Mouse (Mus musculus) intestine, embryonic 14.5 days (tissue): ENCODE data around the gene Mypop. TPM values are rescaled to one million over a fixed set of nuclear protein-coding genes. Genes with fewer than 3 reads are reported as not detected.

Experiments used
- ATAC-seq: fragments of 200-750 bp; cut with Nextera tagmentation; replicated peaks from 2 replicates; pipeline ENCODE4 v1.8.0; 2017; ENCODE audit warnings: low read depth, moderate number of reproducible peaks, moderate TSS enrichment, moderate library complexity; ENCODE audit not compliant: low FRiP score, low TSS enrichment
- DNase-seq: peaks from one replicate; pipeline ENCODE4 v3.0.0-alpha.2; 2018; ENCODE audit warnings: low spot score
- H3K27ac ChIP-seq: fragments of 300-500 bp; sonication (generic); 2 replicates; pipeline ENCODE4 v1.5.1; 2014; ENCODE audit warnings: low read depth, mild to moderate bottlenecking, control low read depth
- H3K27me3 ChIP-seq: fragments of 300-500 bp; sonication (generic); replicated peaks from 2 replicates; pipeline ENCODE4 v1.6.1; 2014; ENCODE audit warnings: low read length, control low read depth; ENCODE audit not compliant: control insufficient read depth, insufficient read depth
- H3K36me3 ChIP-seq: fragments of 300-500 bp; sonication (generic); 2 replicates; pipeline ENCODE4 v1.6.1; 2014; ENCODE audit warnings: low read length, control low read depth; ENCODE audit not compliant: control insufficient read depth, insufficient read depth
- H3K4me1 ChIP-seq: fragments of 300-500 bp; sonication (generic); replicated peaks from 2 replicates; pipeline ENCODE4 v1.6.1; 2014; ENCODE audit warnings: low read length, control low read depth, mixed read lengths; ENCODE audit not compliant: control insufficient read depth, insufficient read depth
- H3K4me2 ChIP-seq: fragments of 300-500 bp; sonication (generic); 2 replicates; pipeline ENCODE4 v1.6.1; 2014; ENCODE audit warnings: low read length
- H3K4me3 ChIP-seq: fragments of 300-500 bp; sonication (generic); 2 replicates; pipeline ENCODE4 v1.5.1; 2014; ENCODE audit warnings: low read depth, low read length, control low read depth, mixed read lengths
- H3K9ac ChIP-seq: fragments of 300-500 bp; sonication (generic); 2 replicates; pipeline ENCODE4 v1.6.1; 2014; ENCODE audit warnings: mild to moderate bottlenecking, low read length
- H3K9me3 ChIP-seq: fragments of 300-500 bp; sonication (generic); 2 replicates; pipeline ENCODE4 v1.6.1; 2016; ENCODE audit warnings: low read length, control low read depth; ENCODE audit not compliant: control insufficient read depth
- WGBS: fragments of 180-500 bp; shearing (Covaris S2); extraction: QIAGEN DNeasy Blood & Tissue Kit; methylation state at CpG from one replicate; pipeline ENCODE4 v1.1.7; 2014; 5-methylcytosine and 5-hydroxymethylcytosine counted together
- polyA plus RNA-seq: library from polyadenylated mRNA; unstranded; fragments of >200 nt; fragmentation: Nextera tagmentation; extraction: Ambion mirVana; gene quantifications from 2 replicates; pipeline ENCODE4 v1.2.1, GENCODE M21; 2014

Gene Mypop
- polyA plus RNA-seq, 1 experiment from 2014 or later: 3.2 TPM

GRCm38 (mm10) chr7:19000421-19000820 lies 9.4 kb downstream of the Mypop start:
- H3K4me2 ChIP-seq: peak overlapping the region; percentile 63
- no peak for ATAC-seq
- H3K27me3 ChIP-seq: no peaks in the 10 kb centered on the region
- DNase-seq: no peak
- WGBS: 47% methylated on average over 10 of the region's 10 CpGs
- peak overlapping the region; percentile 38 for H3K4me3 ChIP-seq
- no peaks in the 10 kb centered on the region for H3K9me3 ChIP-seq
- peaks cover 26% of the 10 kb centered on the region for H3K4me1 ChIP-seq
- H3K27ac ChIP-seq: peak overlapping the region; percentile 65; the same call in 1 of the 2 replicates
- peaks cover 19% of the 10 kb centered on the region for H3K36me3 ChIP-seq
- peak overlapping the region; percentile 45 for H3K9ac ChIP-seq

DNA sequence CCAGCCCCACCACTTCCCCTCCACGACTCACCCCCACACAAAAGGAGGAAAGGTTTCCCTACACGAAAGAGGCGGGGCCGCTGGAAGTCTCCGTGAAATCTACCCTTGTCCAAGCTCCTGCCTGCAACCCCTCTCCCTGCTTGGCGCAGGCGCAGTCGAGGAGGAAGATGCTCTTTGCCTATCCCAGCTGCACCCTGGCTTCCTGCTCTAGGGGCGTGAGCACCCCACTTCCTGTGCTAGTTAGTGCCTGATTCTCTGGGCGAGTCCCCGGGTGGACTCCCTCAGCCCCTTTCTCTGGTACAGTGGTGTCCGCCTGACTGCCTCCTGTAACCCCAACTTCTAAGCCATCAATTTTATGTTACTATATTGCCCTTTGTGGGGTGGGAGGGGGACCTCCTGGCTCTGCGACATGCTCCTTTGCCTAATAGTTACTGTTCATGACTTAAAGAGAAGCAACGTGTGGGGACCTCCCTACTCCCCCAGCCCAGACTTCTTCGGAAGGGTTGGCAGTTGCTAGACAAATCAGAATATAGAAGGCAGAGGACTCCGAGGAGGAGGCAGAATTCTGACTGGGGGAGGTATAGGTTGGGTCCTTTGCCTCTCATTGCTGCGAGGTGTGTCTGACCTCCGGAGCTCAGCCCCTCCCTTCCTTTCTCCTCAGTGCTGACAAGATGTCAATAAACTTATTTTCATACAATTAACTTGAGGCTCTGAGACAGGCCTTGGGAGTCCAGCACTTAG lies 10.2 kb downstream of the Mypop start:
- Histone ChIP-seq H3K4me3 (peak overlapping the region; percentile 38), H3K4me1 (peaks cover 35% of the 10 kb centered on the region), H3K4me2 (peak overlapping the region; percentile 63), H3K36me3 (peaks cover 21% of the 10 kb centered on the region), H3K27ac (peak overlapping the region; percentile 65; the same call in 1 of the 2 replicates), H3K9ac (peak overlapping the region; percentile 45), H3K27me3 (no peaks in the 10 kb centered on the region), H3K9me3 (no peaks in the 10 kb centered on the region)
- 31% methylated on average over 18 of the region's 18 CpGs for WGBS
- peak; percentile 73 for DNase-seq
- ATAC-seq: no peak

DNA sequence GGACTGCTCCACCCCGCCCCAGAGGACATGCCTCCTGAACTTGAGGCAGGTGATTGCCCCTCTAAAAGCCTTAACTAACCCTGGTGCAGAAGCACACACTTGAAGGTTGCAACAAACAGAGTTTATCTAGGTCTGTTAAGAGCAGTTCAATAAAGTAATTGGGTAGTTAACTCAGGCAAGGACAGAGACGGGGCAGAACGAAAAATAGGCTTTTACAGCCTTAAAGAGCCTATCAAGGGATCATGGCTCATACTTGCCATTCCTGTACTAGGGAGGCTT lies 10.7 kb downstream of the Mypop start:
- no peak overlapping the region for H3K4me2 ChIP-seq
- H3K9me3 ChIP-seq: no peaks in the 10 kb centered on the region
- H3K4me3 ChIP-seq: no peak overlapping the region
- peak overlapping the region; percentile 65 for H3K27ac ChIP-seq
- DNase-seq (no peak), ATAC-seq (no peak)
- 58% methylated on average over 3 of the region's 3 CpGs for WGBS
- no peak overlapping the region for H3K9ac ChIP-seq
- H3K36me3 ChIP-seq: peaks cover 20% of the 10 kb centered on the region
- no peaks in the 10 kb centered on the region for H3K27me3 ChIP-seq
- peaks cover 37% of the 10 kb centered on the region for H3K4me1 ChIP-seq

DNA sequence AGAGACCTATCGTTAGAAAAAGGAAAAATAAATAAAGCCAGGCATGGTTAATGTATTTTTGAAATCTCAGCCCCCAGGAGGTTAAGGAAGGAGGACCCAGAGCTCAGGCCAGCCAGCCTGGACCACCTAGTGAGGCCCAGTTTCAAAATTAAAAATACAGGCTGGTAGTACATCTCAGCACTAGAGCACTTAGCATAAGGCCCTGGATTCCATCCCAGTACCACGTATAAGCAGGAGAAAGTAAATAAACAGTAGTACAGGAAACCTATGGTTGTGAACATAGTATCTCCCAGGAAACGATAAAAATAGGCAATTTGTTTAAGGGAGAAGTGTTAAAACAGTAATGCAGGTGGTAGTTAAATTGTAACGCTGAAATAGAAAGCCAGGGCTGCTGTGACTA lies 11.1 kb downstream of the Mypop start:
- Histone ChIP-seq H3K27me3 (no peaks in the 10 kb centered on the region), H3K4me1 (peaks cover 37% of the 10 kb centered on the region), H3K27ac (peak overlapping the region; percentile 65), H3K4me2 (peak overlapping the region; percentile 68), H3K9me3 (no peaks in the 10 kb centered on the region), H3K36me3 (peaks cover 23% of the 10 kb centered on the region), H3K4me3 (peak overlapping the region; percentile 37), H3K9ac (peak overlapping the region; percentile 54; the same call in 1 of the 2 replicates)
- ATAC-seq (no peak), DNase-seq (no peak)
- WGBS: 19% methylated on average over 4 of the region's 4 CpGs

DNA sequence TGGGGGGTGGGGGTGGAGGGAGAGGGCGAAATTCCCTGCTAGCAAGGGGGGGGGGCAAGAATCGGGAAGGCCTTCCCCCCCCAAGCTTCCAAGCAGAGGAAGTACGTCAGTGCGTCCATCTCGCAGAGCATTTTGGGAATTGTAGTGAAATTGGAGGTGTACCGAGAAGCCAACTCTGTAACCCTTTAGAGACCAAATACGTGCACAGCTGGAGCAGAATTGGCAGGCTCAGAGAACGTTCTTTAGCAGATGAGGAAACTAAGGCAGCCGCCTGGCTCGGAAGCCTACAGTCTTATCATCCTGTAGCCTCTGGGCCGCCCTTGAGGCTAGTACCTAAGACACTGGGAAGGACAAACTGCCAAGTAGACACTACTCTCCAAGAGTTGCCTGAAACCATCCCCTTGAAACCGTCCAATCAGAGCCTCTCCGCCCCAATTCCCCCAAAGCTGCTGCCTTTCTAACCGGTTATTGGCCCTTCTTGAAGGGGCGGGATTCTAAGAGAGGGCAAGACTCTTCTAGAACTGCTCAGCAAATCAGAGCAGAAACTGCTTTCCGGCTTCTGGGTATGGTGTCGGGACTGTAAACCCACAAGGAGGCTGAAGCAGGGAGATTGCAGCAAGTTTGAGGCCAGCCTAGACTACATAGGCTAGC lies 11.9 kb downstream of the Mypop start:
- peak overlapping the region; percentile 68 for H3K4me2 ChIP-seq
- ATAC-seq (peak; percentile 16), DNase-seq (peak; percentile 88)
- 2% methylated on average over 17 of the region's 17 CpGs for WGBS
- peak overlapping the region; percentile 65 for H3K27ac ChIP-seq
- H3K27me3 ChIP-seq: no peaks in the 10 kb centered on the region
- H3K9ac ChIP-seq: peak overlapping the region; percentile 54
- peaks cover 37% of the 10 kb centered on the region for H3K4me1 ChIP-seq
- H3K4me3 ChIP-seq: peak overlapping the region; percentile 37
- H3K36me3 ChIP-seq: peaks cover 27% of the 10 kb centered on the region
- H3K9me3 ChIP-seq: no peaks in the 10 kb centered on the region

GRCm38 (mm10) chr7:19003902-19004630 lies 13.0 kb downstream of the Mypop start, which contains the start of gene Irf2bp1:
Gene Irf2bp1, plus strand, starts transcription at chr7:19004044.
- H3K9ac ChIP-seq: peak within 1 kb of the TSS; percentile 80
- under 1% methylated on average over 76 of the region's 90 CpGs for WGBS
- H3K4me2 ChIP-seq: peak within 1 kb of the TSS; percentile 97
- H3K27me3 ChIP-seq: no peaks in the 10 kb centered on the region
- peak; percentile 97 for DNase-seq
- peak; percentile 22; the same call in 1 of the 2 replicates for ATAC-seq
- H3K36me3 ChIP-seq: peaks cover 27% of the 10 kb centered on the region
- H3K4me3 ChIP-seq: peak within 1 kb of the TSS; percentile 92
- peaks cover 41% of the 10 kb centered on the region for H3K4me1 ChIP-seq
- no peaks in the 10 kb centered on the region for H3K9me3 ChIP-seq
- peak within 1 kb of the TSS; percentile 95 for H3K27ac ChIP-seq

GRCm38 (mm10) chr7:19004631-19005079 lies 13.6 kb downstream of the Mypop start:
- DNase-seq (peak; percentile 69), ATAC-seq (no peak)
- 4% methylated on average over 34 of the region's 34 CpGs for whole genome bisulfite sequencing
- H3K4me3 ChIP-seq: peak overlapping the region; percentile 92
- peak overlapping the region; percentile 95 for H3K27ac ChIP-seq
- peaks cover 41% of the 10 kb centered on the region for H3K4me1 ChIP-seq
- no peaks in the 10 kb centered on the region for H3K27me3 ChIP-seq
- peak overlapping the region; percentile 97 for H3K4me2 ChIP-seq
- H3K36me3 ChIP-seq: peaks cover 27% of the 10 kb centered on the region
- H3K9me3 ChIP-seq: no peaks in the 10 kb centered on the region
- H3K9ac ChIP-seq: peak overlapping the region; percentile 80

DNA sequence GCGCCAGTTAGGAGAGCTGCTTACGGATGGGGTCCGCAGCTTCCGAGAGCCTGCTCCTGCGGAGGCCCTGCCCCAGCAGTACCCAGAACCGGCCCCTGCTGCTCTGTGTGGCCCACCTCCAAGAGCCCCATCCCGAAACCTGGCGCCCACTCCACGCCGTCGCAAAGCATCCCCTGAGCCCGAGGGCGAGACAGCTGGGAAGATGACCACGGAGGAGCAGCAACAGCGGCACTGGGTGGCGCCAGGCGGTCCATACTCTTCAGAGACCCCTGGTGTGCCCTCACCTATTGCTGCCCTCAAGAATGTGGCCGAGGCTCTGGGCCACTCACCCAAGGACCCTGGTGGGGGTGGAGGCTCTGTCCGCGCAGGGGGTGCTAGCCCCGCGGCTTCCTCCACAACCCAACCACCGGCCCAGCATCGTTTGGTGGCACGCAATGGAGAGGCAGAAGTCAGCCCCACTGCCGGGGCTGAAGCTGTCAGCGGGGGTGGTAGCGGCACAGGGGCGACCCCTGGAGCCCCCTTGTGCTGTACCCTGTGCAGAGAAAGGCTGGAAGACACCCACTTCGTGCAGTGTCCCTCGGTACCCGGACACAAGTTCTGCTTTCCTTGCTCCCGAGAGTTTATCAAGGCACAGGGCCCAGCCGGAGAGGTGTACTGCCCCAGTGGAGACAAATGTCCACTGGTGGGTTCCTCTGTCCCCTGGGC lies 14.5 kb downstream of the Mypop start:
- Histone ChIP-seq H3K9ac (peak overlapping the region; percentile 80; the same call in 1 of the 2 replicates), H3K4me2 (peak overlapping the region; percentile 97), H3K9me3 (no peaks in the 10 kb centered on the region), H3K27ac (no peak overlapping the region), H3K4me1 (peaks cover 41% of the 10 kb centered on the region), H3K27me3 (no peaks in the 10 kb centered on the region), H3K36me3 (peaks cover 27% of the 10 kb centered on the region), H3K4me3 (peak overlapping the region; percentile 92)
- ATAC-seq: no peak
- 79% methylated on average over 34 of the region's 34 CpGs for WGBS
- DNase-seq: no peak
